Mouse (Mus musculus): ENCODE data around the gene Pcnp. TPM values are rescaled to one million over a fixed set of nuclear protein-coding genes. Genes with fewer than 3 reads are reported as not detected.

Pcnp gene
- polyA plus RNA-seq (2017; shearing (Covaris generic)), result 111 TPM

GRCm38 (mm10) chr16:56029661-56030082 is at the start of gene Pcnp:
Gene Pcnp, minus strand, starts transcription at chr16:56029739.

GRCm38 (mm10) chr16:56048038-56048437 is 18.5 kb upstream of the Pcnp start, which contains the start of gene Senp7:
Gene Senp7, plus strand, starts transcription at chr16:56048338.

GRCm38 (mm10) chr16:56037138-56038010 is 7.8 kb upstream of the Pcnp start, which contains the start of gene Trmt10c:
Gene Trmt10c, minus strand, starts transcription at chr16:56037819.

GRCm38 (mm10) chr16:55973431-55974255 is 55.9 kb downstream of the Pcnp start, which contains the start of gene Zbtb11:
Gene Zbtb11, plus strand, starts transcription at chr16:55973883.

GRCm38 (mm10) chr16:55966212-55966871 is 63.2 kb downstream of the Pcnp start, which contains the start of gene Rpl24:
Gene Rpl24, plus strand, starts transcription at chr16:55966275.

Other genes starting within 250 kb of the Pcnp start
- 27.1 TPM for gene Nfkbiz, start 190.8 kb downstream of the Pcnp start, polyA plus RNA-seq (2017; shearing (Covaris generic))
- gene Nxpe3, start 134.5 kb downstream of the Pcnp start, polyA plus RNA-seq (2017; shearing (Covaris generic)), result 41.1 TPM
- 45.2 TPM for gene Cep97, start 94.9 kb downstream of the Pcnp start, polyA plus RNA-seq (2017; shearing (Covaris generic))
- 969 TPM for gene Rpl24, start 63.5 kb downstream of the Pcnp start, polyA plus RNA-seq (2017; shearing (Covaris generic))
- 17.8 TPM for gene Zbtb11, start 55.9 kb downstream of the Pcnp start, polyA plus RNA-seq (2017; shearing (Covaris generic))
- gene Trmt10c, start 8.1 kb upstream of the Pcnp start, polyA plus RNA-seq (2017; shearing (Covaris generic)), result 43.0 TPM
- 71.7 TPM for gene Senp7, start 18.6 kb upstream of the Pcnp start, polyA plus RNA-seq (2017; shearing (Covaris generic))
- gene Impg2, start 174.6 kb upstream of the Pcnp start, polyA plus RNA-seq (2017; shearing (Covaris generic)), result 0.38 TPM

Data from CD4-positive, CD25-positive, alpha-beta regulatory T cell, adult 9 weeks (primary cell).